15 mouse cellular contexts compared by ENCODE assay signal in genomic region chr11:120019542-120020440, GRCm38 (mm10). TPM values are rescaled to one million over a fixed set of nuclear protein-coding genes. Genes with fewer than 3 reads are reported as not detected.
DNase-seq lines count a peak whose midpoint lies in the region; ATAC-seq and TF ChIP-seq lines count a peak whose summit lies in the region.
"Had no signal": no experiment of that assay in that cellular context is flagged by ENCODE, and none has a peak within 500 bp of the region (broad histone marks: within the 10 kb centered on the region; RNA-seq: fewer than 3 reads in every experiment).

No protein-coding gene starts in this region.

- no peak for TF ChIP-seq POLR2A in CH12.LX (IDR thresholded peaks at IDR 0.05; ENCODE audit: low read depth, low read length)

- no peak overlapping the region for H3K4me2 ChIP-seq in hindbrain, embryonic 13.5 days
- H3K4me2 ChIP-seq in hindbrain, embryonic 14.5 days (replicated peaks) = no peak overlapping the region
- 0 out of 2 replicates have a peak overlapping the region, but pooled peaks have one; percentile 2 for H3K4me2 ChIP-seq in CH12.LX (ENCODE audit: insufficient read depth, low read depth, poor library complexity, severe bottlenecking)
- no peak overlapping the region for H3K4me2 ChIP-seq in limb, embryonic 13.5 days (replicated peaks)
- H3K4me2 ChIP-seq in intestine, postnatal 0 days (replicated peaks; ENCODE audit: low read depth) = no peak overlapping the region
- H3K4me2 ChIP-seq: liver, embryonic 11.5 days had no signal

- DNase-seq in cerebellum, adult 9-11 months = peak; percentile 72
- DNase-seq in cerebellum, adult 11 months = no peak
- no peak for DNase-seq in hindbrain, embryonic 14.5 days (ENCODE audit: low spot score)
- peak; percentile 65 for DNase-seq in CH12.LX (ENCODE audit: extremely low read depth)
- no peak for DNase-seq in right cerebral cortex, adult 2 months (ENCODE audit: low spot score in 2 of 2)
- DNase-seq: adrenal gland, postnatal 25 days; B cell, adult 2 months; heart, postnatal 4 days; kidney, adult 2 months had no signal

- H3K9me3 ChIP-seq in hindbrain, embryonic 13.5 days = no peaks in the 10 kb centered on the region
- H3K9me3 ChIP-seq in hindbrain, embryonic 14.5 days (ENCODE audit: control insufficient read depth, low read length) = no peaks in the 10 kb centered on the region
- H3K9me3 ChIP-seq in CH12.LX (replicated peaks; ENCODE audit: low read length) = no peaks in the 10 kb centered on the region
- no peaks in the 10 kb centered on the region for H3K9me3 ChIP-seq in limb, embryonic 13.5 days
- H3K9me3 ChIP-seq in intestine, postnatal 0 days (ENCODE audit: control insufficient read depth) = no peaks in the 10 kb centered on the region
- H3K9me3 ChIP-seq: G1E had no signal

- H3K4me1 ChIP-seq in hindbrain, embryonic 13.5 days (replicated peaks) = peaks cover 43% of the 10 kb centered on the region
- H3K4me1 ChIP-seq in hindbrain, embryonic 14.5 days (replicated peaks; ENCODE audit: control insufficient read depth, insufficient read depth, low read length) = peaks cover 16% of the 10 kb centered on the region
- H3K4me1 ChIP-seq in CH12.LX (ENCODE audit: control insufficient read depth in 1 of 2, insufficient read depth in 2 of 2) = peaks cover 17 to 37% of the 10 kb centered on the region in 2 experiments
- peaks cover 27% of the 10 kb centered on the region for H3K4me1 ChIP-seq in limb, embryonic 13.5 days
- no peaks in the 10 kb centered on the region for H3K4me1 ChIP-seq in intestine, postnatal 0 days (replicated peaks; ENCODE audit: control insufficient read depth, insufficient read depth, low read length)

- WGBS in hindbrain, embryonic 13.5 days = 43% methylated on average over 23 of the region's 23 CpGs
- 38% methylated on average over 23 of the region's 23 CpGs for WGBS in hindbrain, embryonic 14.5 days
- 57% methylated on average over 23 of the region's 23 CpGs for WGBS in limb, embryonic 13.5 days
- WGBS in intestine, postnatal 0 days = 76% methylated on average over 23 of the region's 23 CpGs

- dilution Hi-C loops in CH12.LX (cut with MboI; ENCODE audit: extremely low pct_ligation_motif_present, extremely low pct_unique_long_range_greater_than_20kb, low sequenced_read_pairs) = no loop called here

- no peak; the same call in 1 of the 2 replicates for TF ChIP-seq RAD21 in CH12.LX (IDR thresholded peaks at IDR 0.05; ENCODE audit: low read depth, low read length)

- in situ Hi-C loops in CH12.LX (cut with MboI; ENCODE audit: low pct_ligation_motif_present, low pct_unique_long_range_greater_than_20kb, low sequenced_read_pairs) = no loop called here

- H3K4me3 ChIP-seq in hindbrain, embryonic 13.5 days = no peak overlapping the region
- H3K4me3 ChIP-seq in hindbrain, embryonic 14.5 days (replicated peaks; ENCODE audit: low read length) = no peak overlapping the region
- H3K4me3 ChIP-seq in CH12.LX (replicated peaks in 1 of 3; ENCODE audit: low read depth in 2 of 3, low read length in 2 of 3, poor library complexity in 1 of 3) = no peak overlapping the region
- no peak overlapping the region for H3K4me3 ChIP-seq in limb, embryonic 13.5 days
- H3K4me3 ChIP-seq in intestine, postnatal 0 days (ENCODE audit: low read depth, low read length) = no peak overlapping the region

- TF ChIP-seq CTCF in CH12.LX (conservative IDR thresholded peaks at IDR 0.05 in 1 of 2, IDR thresholded peaks at IDR 0.05 in 1 of 2; ENCODE audit: low read depth in 2 of 2, low read length in 2 of 2) = no peak
- no peak for TF ChIP-seq CTCF in intestine, postnatal 0 days (IDR thresholded peaks at IDR 0.05; ENCODE audit: low read depth)

- peak overlapping the region; percentile 3; the same call in 1 of the 2 replicates for H3K27ac ChIP-seq in hindbrain, embryonic 13.5 days
- no peak overlapping the region for H3K27ac ChIP-seq in hindbrain, embryonic 14.5 days
- H3K27ac ChIP-seq in CH12.LX (ENCODE audit: insufficient read depth, low read depth) = no peak overlapping the region
- peak overlapping the region; percentile 12; the same call in 1 of the 2 replicates for H3K27ac ChIP-seq in limb, embryonic 13.5 days
- no peak overlapping the region for H3K27ac ChIP-seq in intestine, postnatal 0 days (ENCODE audit: low read depth, low read length)

- ATAC-seq in hindbrain, embryonic 13.5 days (ENCODE audit: low FRiP score) = no peak
- ATAC-seq in hindbrain, embryonic 14.5 days (ENCODE audit: low FRiP score) = no peak
- no peak for ATAC-seq in limb, embryonic 13.5 days (ENCODE audit: low FRiP score, low read depth)
- no peak for ATAC-seq in intestine, postnatal 0 days

- H3K36me3 ChIP-seq in hindbrain, embryonic 13.5 days = peaks cover 29% of the 10 kb centered on the region
- H3K36me3 ChIP-seq in hindbrain, embryonic 14.5 days (replicated peaks; ENCODE audit: control insufficient read depth, insufficient read depth) = peaks cover 26% of the 10 kb centered on the region
- no peaks in the 10 kb centered on the region for H3K36me3 ChIP-seq in CH12.LX (replicated peaks in 1 of 2; ENCODE audit: control insufficient read depth in 1 of 2, insufficient read depth in 1 of 2, low read length in 1 of 2)
- H3K36me3 ChIP-seq in limb, embryonic 13.5 days = no peaks in the 10 kb centered on the region
- H3K36me3 ChIP-seq in intestine, postnatal 0 days (ENCODE audit: control insufficient read depth, insufficient read depth) = no peaks in the 10 kb centered on the region
- H3K36me3 ChIP-seq: G1E had no signal

- peaks cover 13% of the 10 kb centered on the region; the same call in 1 of the 2 replicates for H3K27me3 ChIP-seq in hindbrain, embryonic 13.5 days
- no peaks in the 10 kb centered on the region for H3K27me3 ChIP-seq in hindbrain, embryonic 14.5 days (ENCODE audit: control insufficient read depth, insufficient read depth, low read length)
- peaks cover 62% of the 10 kb centered on the region for H3K27me3 ChIP-seq in CH12.LX (replicated peaks)
- H3K27me3 ChIP-seq in limb, embryonic 13.5 days = no peaks in the 10 kb centered on the region
- no peaks in the 10 kb centered on the region for H3K27me3 ChIP-seq in intestine, postnatal 0 days (replicated peaks; ENCODE audit: control insufficient read depth, insufficient read depth, low read length)

- peak overlapping the region; percentile 36; the same call in 1 of the 2 replicates for H3K9ac ChIP-seq in hindbrain, embryonic 13.5 days
- no peak overlapping the region for H3K9ac ChIP-seq in hindbrain, embryonic 14.5 days
- no peak overlapping the region for H3K9ac ChIP-seq in CH12.LX (ENCODE audit: insufficient read depth, low read depth)
- H3K9ac ChIP-seq in limb, embryonic 13.5 days = no peak overlapping the region
- no peak overlapping the region for H3K9ac ChIP-seq in intestine, postnatal 0 days (ENCODE audit: low read depth, low read length)

- TF ChIP-seq EP300 in CH12.LX (IDR thresholded peaks at IDR 0.05; ENCODE audit: low read length) = peak; percentile 46; the same call in 1 of the 2 replicates

- H3K79me2 ChIP-seq in CH12.LX (replicated peaks; ENCODE audit: control insufficient read depth, extremely low read depth, insufficient read depth, poor library complexity, severe bottlenecking) = no peaks in the 10 kb centered on the region

TF ChIP-seq in CH12.LX, 34 proteins besides CTCF, POLR2A, EP300 and RAD21:
- TF ChIP-seq RCOR1 (conservative IDR thresholded peaks at IDR 0.05; ENCODE audit: low read depth, low read length) (no peak), IRF4 (IDR thresholded peaks at IDR 0.05; ENCODE audit: low read depth, low read length) (peak; percentile 45; the same call in 1 of the 2 replicates), TCF12 (IDR thresholded peaks at IDR 0.05; ENCODE audit: low read depth, low read length) (peak; percentile 78), TBP (conservative IDR thresholded peaks at IDR 0.05; ENCODE audit: low read depth, low read length) (0 out of 2 replicates have a peak, but pooled peaks have one; percentile 59), UBTF (IDR thresholded peaks at IDR 0.05; ENCODE audit: low read depth, low read length) (peak; percentile 75; the same call in 1 of the 2 replicates), PAX5 (IDR thresholded peaks at IDR 0.05; ENCODE audit: low read length) (no peak)
TF ChIP-seq in CH12.LX: peak in this region for 4.

RNA-seq across cellular contexts. Expression of gene Aatk, which starts 27.2 kb away (rescaled TPM):
- polyA plus RNA-seq in hindbrain, embryonic 13.5 days (2015; fragmentation: Nextera tagmentation; extraction: Ambion mirVana) = 24.1 and 24.3 TPM in 2 replicates
- 45.3 and 49.1 TPM in 2 replicates for polyA plus RNA-seq in hindbrain, embryonic 14.5 days (2014; fragmentation: Nextera tagmentation; extraction: Ambion mirVana)
- 0.08 and 0.17 TPM in 2 replicates for total RNA-seq in CH12.LX (2012; rRNA removed)
- total RNA-seq in CH12.LX (2014; rRNA removed) = 0.07 and 0.19 TPM in 2 replicates
- polyA plus RNA-seq in CH12.LX (2012; ENCODE audit: insufficient read length, low read depth) = 0.21 and 0.42 TPM in 2 replicates
- polyA plus RNA-seq in limb, embryonic 13.5 days (2015; fragmentation: Nextera tagmentation; extraction: Ambion mirVana) = 5.2 and 6.1 TPM in 2 replicates
- 1.6 and 1.7 TPM in 2 replicates for polyA plus RNA-seq in intestine, postnatal 0 days (2015; fragmentation: Nextera tagmentation; extraction: Ambion mirVana)
- total RNA-seq: megakaryocyte-erythroid progenitor cell, adult 5-6 weeks had no signal
- polyA plus RNA-seq: G1E had no signal

Comparison
In these comparisons a context has a peak if more than half of its experiments do, and no peak if none do; other contexts are left out.
1. DNase-seq: peak in cerebellum, adult 9-11 months (single experiment) and CH12.LX (single experiment); none in cerebellum, adult 11 months (single experiment), hindbrain, embryonic 14.5 days (single experiment) and right cerebral cortex, adult 2 months (0 of 2).
2. H3K27ac ChIP-seq: peak in hindbrain, embryonic 13.5 days (single experiment) and limb, embryonic 13.5 days (single experiment); none in hindbrain, embryonic 14.5 days (single experiment), CH12.LX (single experiment) and intestine, postnatal 0 days (single experiment).